Mouse (Mus musculus): Measurements from ENCODE around the gene Map3k4.

DNA sequence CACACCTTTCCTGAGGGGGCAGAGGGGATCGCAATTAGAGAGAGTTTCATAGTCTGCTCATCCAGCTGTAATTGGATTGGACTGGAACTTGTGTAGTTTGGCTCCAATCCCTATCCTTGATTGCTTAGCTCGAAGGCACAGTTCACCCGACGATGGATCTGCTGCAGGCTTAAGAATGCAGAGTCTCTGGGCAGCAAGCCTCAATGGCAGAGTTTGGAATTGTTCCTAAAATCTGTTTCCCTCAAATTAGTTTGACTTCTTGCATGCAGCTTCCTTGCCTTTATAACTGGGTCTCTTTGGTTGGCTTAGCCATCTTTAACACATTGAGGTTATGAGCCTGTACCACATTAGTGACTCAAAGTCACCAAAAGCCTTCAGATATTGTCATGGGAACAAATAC is 118.7 kb downstream of the Map3k4 start:
- TF ChIP-seq CTCF (IDR thresholded peaks at IDR 0.05; ENCODE audit: control insufficient read depth, insufficient read depth, insufficient replicate concordance, low read depth, low read length): no peak
- TF ChIP-seq POLR2A (IDR thresholded peaks at IDR 0.05; ENCODE audit: control insufficient read depth, low read depth, low read length): no peak
